Mouse (Mus musculus): ENCODE results near the gene C1qtnf6.

GRCm38 (mm10) chr15:78504013-78504412 lies 27.2 kb downstream of the C1qtnf6 start:
- TF ChIP-seq ELF1 (IDR thresholded peaks at IDR 0.05; ENCODE audit: low read depth, low read length) (no peak), JUND (IDR thresholded peaks at IDR 0.05; ENCODE audit: low read depth, low read length) (no peak), HCFC1 (IDR thresholded peaks at IDR 0.05; ENCODE audit: low read depth, low read length) (no peak), E2F4 (IDR thresholded peaks at IDR 0.05; ENCODE audit: borderline replicate concordance, low read depth, low read length) (no peak), MAZ (IDR thresholded peaks at IDR 0.05; ENCODE audit: low read depth, low read length) (no peak), POLR2AphosphoS2 (IDR thresholded peaks at IDR 0.05; ENCODE audit: low read length) (no peak), TAL1 (IDR thresholded peaks at IDR 0.05; ENCODE audit: low read length) (no peak), POLR2A (IDR thresholded peaks at IDR 0.05; ENCODE audit: control insufficient read depth in 1 of 2, insufficient read depth in 1 of 2, low read depth in 1 of 2, low read length in 2 of 2, poor library complexity in 1 of 2) (no peak), CTCF (IDR thresholded peaks at IDR 0.05 in 2 of 3, conservative IDR thresholded peaks at IDR 0.05 in 1 of 3; ENCODE audit: control insufficient read depth in 1 of 3, insufficient read depth in 1 of 3, low read depth in 2 of 3, low read length in 3 of 3, poor library complexity in 1 of 3, severe bottlenecking in 1 of 3) (no peak), SIN3A (IDR thresholded peaks at IDR 0.05; ENCODE audit: low read length) (no peak), EP300 (IDR thresholded peaks at IDR 0.05; ENCODE audit: low read depth in 1 of 2, low read length in 2 of 2) (no peak), USF2 (IDR thresholded peaks at IDR 0.05; ENCODE audit: borderline replicate concordance in 1 of 2, insufficient read depth in 1 of 2, low read depth in 1 of 2, low read length in 2 of 2) (no peak)

Measured in MEL (cell line).